Mouse (Mus musculus): ENCODE measurements around the gene Best1.
A peak's percentile ranks its signal among the peaks of the same experiment; 100 is the strongest.

The Best1 gene

DNA sequence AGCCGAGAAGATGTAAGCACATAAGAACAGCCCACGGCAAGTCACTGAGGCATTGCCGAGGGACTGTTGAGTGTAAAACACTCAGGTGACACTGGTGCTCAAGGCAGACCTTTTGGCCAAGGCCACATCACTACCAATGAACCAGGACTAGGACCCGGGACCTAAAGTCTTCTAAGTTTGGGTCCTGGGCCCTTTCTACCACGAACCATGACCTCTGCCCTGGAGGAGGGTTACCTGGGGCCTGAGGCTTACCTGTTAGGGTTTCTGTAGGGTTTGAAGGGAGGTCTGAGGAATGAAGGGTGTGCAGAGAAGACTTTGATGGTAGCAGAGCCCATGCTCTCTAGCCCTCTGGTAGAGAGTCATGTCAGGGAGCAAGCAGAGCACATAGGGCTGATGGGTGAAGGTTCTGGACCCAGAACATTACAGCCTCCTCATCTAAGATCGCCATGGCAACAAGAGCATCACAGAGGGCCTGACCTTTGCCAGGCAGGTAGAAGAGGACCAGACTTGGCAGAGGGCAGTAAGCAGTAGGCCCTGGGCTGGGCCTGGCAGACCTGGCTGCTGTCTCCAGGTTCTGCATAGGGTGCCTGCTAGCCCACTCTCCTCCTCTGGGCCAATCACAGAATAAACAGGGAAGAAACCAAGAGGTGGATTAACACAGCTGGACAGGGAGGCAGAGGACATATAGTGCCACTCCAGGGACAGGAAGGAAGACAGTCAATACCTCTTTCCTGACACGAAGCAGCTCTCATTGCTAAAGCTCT is at the start of gene Best1, which contains the start of gene Rab3il1:
Gene Best1, minus strand, starts transcription at position 428 of the 764 bp plus-strand sequence.
Gene Rab3il1, plus strand, starts transcription at position 464 of the 764 bp plus-strand sequence.
- no peak for DNase-seq (ENCODE audit: low spot score in 2 of 2)

DNA sequence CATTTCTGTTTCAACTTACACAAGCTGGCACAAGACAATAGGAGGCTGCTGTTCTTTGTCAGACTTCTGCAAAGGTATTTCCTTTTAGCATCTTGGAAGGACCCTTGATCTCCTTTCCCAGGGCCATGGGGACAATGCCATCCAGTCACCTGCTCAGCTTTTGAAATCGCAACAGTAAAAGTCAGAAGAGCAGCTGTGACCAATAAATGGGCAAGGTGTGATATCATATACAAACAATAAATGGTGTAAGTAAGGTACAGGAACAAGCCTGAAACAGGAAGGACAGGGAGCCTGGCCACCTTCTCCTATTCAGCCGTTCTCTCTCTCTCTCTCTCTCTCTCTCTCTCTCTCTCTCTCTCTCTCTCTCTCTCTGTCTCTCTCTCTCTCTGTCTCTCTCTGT is 49.0 kb upstream of the Best1 start:
- no peak for DNase-seq (ENCODE audit: low spot score in 2 of 2)

DNA sequence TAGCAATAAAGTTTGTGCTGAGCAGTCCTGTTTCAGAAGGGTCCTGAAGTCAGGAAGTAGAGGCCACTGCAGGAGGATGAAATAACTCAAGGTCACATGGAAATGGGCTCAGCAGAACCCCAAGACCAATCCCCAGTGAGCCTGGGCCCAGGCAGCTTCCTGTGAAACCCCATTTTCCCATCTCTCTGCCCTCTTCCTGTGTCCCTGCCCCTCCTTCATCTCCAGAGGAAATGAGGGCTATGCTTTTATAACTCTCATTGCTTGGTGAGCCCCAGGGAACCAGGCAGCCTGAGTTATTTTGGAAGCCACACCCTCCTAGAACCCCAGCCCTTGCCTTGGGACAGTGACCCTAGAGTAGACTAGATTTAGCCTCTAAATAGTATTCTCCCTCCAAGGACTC is 48.1 kb upstream of the Best1 start:
- no peak for DNase-seq (ENCODE audit: low spot score in 2 of 2)

DNA sequence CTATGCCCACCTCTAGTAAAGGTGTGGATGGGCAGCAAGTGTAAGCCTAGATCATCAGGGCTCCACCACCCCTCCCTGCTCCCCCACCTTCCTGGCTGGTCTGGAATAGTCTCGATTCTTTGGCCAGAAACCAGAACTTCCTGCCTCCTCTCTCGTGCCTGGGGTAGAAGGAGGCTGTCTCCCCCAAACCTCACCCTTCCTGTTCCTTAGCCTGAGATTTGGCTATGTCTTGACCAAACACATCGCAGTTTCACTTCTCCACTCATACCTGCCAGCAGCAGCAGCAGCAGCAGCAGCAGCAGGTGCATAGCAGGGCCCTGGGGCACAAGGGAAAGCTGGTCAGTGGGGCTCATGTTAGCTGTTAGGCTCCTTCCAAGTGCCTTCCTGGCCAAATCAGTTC is 45.5 kb upstream of the Best1 start:
- peak in 1 of 2 experiments; percentile 18 for DNase-seq (ENCODE audit: low spot score in 2 of 2)

DNA sequence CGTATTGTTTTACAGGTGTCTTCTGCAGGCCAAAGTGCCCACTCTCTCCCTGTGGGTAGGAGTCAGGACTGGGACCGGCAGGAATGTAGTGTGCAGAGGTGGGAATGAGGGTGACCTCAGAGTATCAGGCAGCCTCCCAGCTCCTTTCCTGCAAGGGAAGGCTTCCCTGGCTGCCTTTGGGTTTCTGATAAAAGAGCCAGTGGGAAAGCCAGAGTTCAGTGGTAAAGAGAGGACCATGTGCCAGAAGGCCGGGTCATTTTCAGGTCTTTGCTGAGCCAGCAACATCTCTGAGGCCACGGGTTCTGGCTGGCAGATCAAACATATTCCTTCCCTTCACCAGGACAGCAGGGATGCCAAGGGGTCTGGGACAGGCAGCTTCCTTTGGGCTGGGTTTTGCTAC is 44.9 kb upstream of the Best1 start:
- DNase-seq (ENCODE audit: low spot score in 2 of 2) = no peak

DNA sequence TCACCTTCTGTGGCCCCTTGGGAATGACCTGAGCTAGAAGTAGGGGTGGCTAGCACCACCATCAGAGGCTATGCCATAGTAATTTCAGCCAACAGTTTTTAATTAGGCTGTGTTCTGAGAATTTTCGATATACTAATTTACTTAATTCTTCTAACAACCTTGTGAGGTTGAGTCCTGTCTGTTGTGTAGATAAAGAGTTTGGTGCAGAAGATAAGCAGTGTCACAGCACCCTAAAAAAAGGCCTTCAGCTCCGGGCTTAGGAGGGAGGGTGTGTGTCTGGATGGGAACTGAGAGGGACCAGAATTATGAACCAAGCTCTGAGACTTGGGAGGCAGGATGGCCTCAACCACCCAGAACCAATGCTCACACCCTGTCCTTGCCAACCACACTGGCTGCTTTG is 44.3 kb upstream of the Best1 start:
- no peak for DNase-seq (ENCODE audit: low spot score in 2 of 2)

DNA sequence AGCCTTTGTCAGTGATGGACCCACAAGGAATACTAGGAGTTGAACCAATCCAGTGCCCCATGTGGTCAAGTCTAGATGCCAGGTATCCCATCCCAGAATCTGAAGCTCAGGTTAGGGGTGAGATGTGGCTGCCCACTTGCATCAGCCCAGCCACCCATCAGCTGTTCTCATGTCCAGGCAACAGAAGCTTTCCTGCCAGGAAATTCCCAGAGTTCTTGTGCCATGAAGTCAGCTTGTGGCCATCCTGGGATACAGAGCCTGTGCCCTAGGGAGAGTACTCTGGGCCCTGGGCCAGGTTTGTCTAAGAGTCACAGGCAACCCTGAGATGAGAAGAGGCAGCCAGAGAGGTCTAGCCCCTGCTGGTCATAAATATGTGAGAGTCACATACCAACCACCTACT is 42.2 kb upstream of the Best1 start:
- no peak for DNase-seq (ENCODE audit: low spot score in 2 of 2)

DNA sequence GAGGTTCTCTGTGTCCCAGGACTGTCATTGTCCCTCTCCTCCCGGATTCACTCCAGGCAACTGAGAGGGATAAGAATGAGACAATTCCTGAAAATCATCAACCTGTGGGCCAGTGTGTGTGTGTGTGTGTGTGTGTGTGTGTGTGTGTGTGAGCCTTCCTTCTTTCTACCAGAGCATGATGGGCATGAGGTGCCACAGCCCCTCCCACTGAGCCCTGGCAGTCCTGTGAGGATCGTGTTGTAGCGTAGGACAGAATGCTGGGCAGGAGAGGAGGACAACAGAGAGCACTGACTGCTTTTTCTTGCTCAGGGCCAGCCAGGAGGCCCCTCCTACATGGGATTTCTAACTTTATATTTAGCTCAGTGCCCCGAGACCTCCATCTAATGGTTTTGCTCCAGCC is 41.4 kb upstream of the Best1 start:
- DNase-seq (ENCODE audit: low spot score in 2 of 2) = no peak

DNA sequence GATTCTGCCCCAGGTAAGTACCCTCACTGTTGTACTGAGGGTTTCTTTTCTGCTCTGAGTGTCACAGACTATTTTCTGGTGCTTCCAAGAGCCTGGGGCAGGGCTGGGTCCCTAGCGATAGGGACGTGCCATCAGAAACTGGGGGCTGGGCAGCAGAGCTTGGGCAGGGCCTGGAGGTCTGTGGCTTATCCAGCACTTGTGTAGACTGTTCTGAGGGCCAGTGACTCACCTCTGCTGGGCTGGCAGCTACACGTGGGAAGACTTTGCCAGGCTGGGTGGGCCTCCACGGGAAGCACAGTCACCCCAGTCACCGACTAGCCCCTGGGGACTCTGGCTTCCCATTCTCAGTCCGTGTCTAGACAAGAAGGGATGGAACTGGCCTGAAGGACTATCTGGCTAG is 40.8 kb upstream of the Best1 start:
- no peak for DNase-seq (ENCODE audit: low spot score in 2 of 2)

DNA sequence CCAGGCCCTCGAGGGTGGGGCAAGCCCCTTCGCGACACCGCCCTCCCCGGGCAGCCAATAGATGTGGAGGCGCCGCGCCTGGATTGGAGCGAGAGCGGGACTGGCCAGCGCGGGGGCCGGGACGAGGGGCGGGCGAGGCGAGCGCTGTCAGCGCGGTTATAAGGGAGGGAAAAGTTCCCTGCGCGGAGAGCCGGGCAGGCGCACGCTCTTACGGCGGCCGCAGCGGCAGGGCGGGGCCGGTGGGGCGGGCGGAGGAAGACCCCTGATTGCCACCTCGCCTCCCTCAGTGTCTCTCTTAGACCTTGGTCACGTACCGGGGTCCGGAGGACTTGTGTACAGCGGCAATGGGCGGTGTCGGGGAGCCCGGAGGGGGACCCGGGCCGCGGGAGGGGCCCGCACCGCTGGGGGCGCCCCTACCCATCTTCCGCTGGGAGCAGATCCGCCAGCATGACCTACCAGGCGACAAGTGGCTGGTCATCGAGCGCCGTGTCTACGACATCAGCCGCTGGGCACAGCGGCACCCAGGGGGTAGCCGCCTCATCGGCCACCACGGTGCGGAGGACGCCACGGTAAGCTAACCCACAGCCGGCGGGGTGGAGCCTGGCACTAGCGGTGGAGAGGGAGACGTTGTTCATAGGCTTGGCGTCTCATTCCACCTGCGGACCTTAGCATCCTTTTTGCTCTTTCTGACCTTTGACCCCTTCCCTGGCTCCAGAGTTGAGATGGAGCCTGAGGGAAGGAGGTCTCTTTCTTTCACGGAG is 40.1 kb upstream of the Best1 start, which contains the start of gene Fads3:
Gene Fads3, plus strand, starts transcription at position 182 of the 761 bp plus-strand sequence.
- DNase-seq (ENCODE audit: low spot score in 2 of 2) = no peak

DNA sequence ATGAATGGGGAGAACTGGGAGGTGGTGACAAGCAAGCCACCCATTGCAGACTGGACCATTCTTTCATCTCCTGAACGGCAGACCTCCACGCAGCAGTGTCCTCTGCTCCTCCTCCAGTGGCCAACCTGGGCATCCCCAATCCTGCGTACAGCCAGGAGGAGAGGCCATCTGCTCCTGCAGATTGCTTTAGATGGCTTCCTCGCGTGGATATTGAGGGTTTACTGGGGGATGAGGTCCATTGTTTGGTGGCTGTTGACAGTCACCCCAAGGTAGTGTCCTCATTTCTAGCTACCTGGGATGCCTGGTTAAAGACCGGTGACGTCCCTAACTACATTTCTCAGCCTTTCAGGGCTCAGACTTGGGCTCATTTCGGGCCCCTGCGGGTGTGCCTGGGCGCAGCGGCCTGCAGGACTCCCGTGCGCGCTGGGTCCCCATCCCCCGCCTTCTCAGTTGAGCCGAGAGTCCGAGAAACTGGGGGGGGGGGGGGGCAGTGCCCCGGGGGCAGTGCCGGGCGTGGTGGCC is 39.5 kb upstream of the Best1 start:
- no peak for DNase-seq (ENCODE audit: low spot score in 2 of 2)

DNA sequence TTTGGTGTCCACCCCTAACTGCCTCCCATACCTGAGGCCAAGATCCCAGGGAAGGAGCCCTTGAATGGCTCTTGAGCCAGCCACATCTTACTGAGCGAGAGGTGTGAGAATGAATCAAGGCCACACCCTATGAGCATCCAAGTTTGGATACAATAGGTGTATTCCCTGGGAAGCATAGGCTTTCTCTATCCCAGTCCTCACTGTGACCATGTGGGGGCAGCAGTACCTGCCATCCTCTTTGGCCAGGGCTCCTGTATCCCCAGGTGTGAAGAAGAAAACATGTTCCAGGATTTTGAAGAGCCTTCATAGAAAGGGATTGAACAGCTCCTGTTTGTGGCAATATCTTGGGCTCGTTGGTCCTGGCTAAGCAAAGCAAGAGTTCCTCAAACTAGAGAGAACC is 38.2 kb upstream of the Best1 start:
- DNase-seq (ENCODE audit: low spot score in 2 of 2) = no peak

DNA sequence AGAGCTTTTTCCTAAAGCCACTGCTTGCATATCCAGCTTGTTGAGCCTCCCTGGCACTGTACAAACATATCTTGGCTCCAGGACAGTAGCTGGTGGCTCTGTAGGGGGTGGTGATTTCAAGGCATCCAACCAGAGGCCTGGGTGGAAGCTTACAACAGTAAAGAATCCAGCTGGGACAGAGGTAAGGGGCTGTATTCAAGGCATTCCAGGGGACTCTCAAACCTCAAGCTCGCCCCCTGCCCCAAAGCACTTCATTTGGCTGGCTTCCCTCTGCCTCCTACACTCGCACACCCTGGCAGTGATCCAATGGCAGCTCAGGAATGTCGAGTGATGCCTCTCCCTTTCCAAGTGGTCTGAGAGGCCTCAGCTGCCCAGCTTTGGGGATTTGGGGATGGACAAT is 37.5 kb upstream of the Best1 start:
- DNase-seq (ENCODE audit: low spot score in 2 of 2) = no peak

DNA sequence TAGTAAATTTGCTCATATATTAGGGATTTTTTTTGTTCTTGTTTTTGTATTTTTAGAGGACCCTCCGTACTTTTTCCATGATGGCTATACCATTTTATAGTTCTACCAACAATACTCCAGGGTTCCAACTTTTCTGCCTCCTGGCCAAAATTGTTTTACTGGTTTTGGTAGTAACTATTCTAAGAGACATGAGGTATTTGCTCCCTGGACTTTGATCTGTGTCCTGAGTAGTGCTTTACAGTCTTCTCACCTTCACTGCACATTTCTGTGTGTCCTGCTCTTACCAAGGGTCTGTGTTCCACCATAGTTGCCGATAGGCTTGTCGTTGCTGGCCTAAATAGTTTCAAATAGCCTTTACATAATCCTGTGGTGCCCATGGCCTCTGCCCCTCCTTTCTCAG is 36.9 kb upstream of the Best1 start:
- no peak for DNase-seq (ENCODE audit: low spot score in 2 of 2)

DNA sequence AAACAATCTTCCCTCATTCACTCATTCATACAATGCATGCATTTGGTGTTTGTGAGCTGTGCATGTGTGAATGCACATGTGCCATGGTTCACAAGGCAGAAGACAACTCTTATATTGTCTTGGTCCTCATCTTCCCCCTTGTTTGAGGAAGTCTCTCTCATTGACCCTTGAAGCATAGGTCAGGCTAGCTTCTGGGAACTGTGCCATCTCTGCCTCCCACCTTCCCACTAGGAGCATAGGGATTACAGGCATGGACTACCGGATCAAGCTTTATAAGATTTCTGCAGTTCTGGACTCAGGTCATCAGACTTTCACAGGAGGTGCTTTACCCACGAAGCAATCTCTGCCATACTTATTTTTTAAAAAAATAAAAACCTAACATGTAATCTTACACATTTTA is 36.1 kb upstream of the Best1 start:
- no peak for DNase-seq (ENCODE audit: low spot score in 2 of 2)

DNA sequence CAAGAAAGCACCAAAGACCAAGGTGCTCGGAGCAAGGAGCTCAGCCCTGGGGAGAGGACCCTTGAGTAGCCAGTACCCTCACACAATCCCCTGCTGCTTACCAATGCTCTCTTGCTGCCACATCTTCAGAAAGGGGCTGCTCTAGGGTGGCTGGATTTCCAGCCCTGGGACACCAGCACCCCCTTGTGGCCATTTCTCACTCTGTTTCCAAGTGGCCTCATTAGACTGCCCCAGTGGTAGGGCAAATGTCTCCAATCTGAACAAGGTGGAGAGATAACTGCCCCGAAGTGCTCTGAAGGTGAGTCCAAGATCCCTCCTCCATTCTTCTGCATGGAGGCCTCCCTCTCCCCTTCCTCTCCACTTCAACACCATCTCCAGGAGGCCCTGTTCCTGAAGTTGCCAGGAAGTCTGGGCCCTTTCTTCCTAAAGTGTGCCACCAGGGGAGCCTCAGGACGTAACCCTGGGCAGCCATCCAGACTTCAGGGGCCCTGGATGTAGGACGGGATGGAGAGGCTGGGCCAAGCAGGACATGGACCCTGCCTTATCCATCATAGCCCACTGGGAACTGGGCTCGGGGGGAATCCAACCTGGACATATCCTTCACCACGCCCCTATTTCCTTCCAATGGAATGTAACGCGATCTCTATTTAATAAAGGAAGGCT is 33.5 kb upstream of the Best1 start:
- peak; percentile 65 to 83 for DNase-seq (ENCODE audit: low spot score in 2 of 2)

DNA sequence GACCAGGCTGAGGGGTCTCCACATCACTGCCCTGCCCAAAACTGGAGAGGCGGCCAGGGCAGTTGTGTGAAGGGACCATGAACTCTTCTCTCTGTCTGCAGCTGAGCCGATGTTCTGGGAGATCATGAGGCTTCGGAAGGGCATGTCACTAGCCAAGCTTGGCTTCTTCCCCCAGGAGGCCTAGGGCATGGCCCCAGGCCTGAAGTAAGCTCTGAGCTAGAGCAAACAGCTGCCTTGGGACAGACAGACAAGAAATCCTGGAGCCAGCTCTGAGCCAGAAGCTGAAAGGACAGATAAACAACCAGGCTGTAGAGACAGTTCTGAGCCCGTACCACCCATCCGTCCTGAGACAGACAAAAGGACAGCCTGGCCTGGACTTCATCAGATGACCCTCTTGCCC is 32.9 kb upstream of the Best1 start:
- no peak for DNase-seq (ENCODE audit: low spot score in 2 of 2)

DNA sequence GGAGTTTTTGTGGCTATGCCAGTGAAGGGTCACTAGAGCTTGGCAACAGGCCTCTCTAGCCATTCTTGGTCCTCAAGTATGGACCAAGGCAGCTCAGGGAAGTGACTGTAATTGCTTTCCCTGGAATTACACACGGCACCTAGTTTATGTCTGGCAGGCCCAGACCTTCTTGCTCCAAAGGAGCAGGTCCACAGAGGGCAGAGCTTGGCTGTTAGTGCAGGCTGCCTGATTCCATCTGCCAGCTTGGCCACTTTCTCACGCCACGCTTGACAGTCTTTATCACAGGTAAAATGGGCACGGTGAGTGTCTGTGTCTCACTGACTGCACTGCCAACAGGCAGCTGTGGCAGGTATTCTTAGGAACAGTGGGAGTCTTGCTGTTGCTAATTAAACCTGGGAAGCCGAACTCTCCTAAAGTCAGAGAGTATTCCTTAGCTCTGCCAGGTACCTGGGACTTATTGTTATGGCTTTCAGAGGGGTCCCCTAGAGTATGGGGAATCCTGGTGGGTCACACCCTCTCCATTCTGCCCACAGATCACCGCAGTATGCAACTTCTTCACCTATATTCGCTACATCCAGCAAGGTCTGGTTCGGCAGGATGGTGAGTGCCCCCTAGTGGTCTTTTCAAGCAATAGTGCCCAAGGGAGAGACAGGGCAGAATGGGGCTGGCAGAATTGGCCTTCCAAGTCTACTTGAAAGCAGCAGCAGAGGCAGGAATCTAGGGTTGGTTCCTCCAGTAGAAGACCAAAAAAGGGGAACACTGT is 32.0 kb upstream of the Best1 start:
- peak; percentile 46 to 64 for DNase-seq (ENCODE audit: low spot score in 2 of 2)

DNA sequence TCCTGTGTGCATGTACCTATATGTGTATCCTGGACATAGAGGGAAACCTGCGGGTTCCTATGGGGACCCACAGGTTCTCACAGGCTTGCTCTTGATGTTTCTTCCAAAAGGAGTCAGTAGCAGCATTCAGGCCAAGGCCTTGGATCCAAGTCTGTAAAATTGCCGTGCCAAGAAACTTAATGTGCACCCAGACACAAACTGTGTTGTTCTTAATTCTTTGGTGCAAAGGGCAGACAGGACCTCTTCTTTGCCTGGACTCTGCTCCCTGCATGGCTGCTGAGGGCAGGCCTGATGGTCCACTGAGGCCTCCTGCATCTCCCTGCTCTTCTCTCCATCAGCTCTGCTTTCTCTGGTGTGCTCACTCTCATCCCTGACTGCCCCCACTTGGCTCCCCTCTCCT is 28.3 kb upstream of the Best1 start:
- no peak for DNase-seq (ENCODE audit: low spot score in 2 of 2)

DNA sequence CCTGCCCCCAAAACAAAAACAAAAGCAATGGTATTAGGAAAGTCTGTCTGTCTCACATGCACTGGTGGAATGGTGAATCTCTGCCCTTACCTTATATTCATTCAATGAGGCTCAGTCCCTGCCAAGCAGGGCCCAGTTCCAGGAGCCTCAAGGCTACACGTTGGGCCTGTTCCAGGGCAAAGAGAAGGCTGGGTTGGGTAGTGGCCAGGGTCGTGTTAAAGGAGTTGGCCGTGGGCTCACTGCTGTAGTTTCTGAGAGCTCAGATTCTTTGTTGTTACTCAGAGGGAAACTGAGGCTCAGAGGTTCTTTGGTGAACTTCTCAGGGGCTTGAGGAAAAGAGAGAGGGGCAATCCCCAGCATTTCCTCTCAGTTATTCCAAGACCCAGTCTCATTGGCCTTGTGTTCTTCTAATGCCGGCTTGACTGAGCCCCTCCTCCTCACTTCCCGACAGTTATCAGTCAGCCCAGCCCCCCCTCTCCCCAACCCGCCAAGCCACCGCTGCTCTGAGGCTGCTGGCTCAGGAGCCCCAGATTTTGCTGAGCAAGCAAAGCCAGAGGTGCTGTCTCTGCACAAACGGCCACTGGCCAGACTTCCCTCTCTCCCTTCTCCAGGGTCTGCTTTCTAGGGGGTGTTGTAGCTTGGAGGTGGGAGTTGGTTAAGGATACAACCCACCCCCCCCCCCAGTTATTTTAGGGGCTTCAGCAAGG is 23.9 kb upstream of the Best1 start:
- DNase-seq (ENCODE audit: low spot score in 2 of 2) = no peak

DNA sequence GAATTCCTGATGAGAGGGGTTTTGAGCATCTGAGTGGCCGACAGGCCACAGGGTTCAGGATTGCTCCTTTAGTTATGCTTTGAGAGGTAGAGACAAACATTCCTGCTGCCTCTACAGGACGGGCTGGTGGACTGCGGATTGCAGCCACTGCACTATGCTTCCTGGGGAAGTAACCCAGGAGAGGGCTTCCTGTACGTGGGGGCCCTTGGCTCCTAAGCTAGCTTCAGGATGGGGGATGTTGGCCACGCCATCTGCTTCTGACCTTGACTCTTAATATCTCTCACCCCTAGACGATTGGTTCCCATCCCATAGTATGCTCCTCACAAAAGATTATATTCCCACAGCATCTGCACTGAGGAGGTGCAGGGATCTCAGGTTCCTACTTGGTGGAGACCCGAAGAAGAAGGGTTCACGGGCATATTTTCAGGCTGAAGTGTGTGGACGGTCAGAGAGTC is 21.9 kb upstream of the Best1 start:
- DNase-seq (ENCODE audit: low spot score in 2 of 2) = no peak

Measured in natural killer cell, adult 2 months (primary cell).